Mouse (Mus musculus): Measurements from ENCODE around the gene Acp5. TPM values are rescaled to one million over a fixed set of nuclear protein-coding genes. Genes with fewer than 3 reads are reported as not detected.
A peak's percentile ranks its signal among the peaks of the same experiment; 100 is the strongest.

Acp5 gene
- polyA plus RNA-seq, 1 experiment from 2014 or later = 9.1 TPM

GRCm38 (mm10) chr9:22116740-22117426 lies 18.6 kb downstream of the Acp5 start, which contains the start of gene Elof1:
TSS of gene Elof1 (minus strand) at chr9:22117172.
- Histone ChIP-seq H3K4me2 (replicated peaks; ENCODE audit: low read depth, low read length) (peak within 1 kb of the TSS; percentile 88), H3K4me3 (ENCODE audit: low read depth, low read length) (peak within 1 kb of the TSS; percentile 83), H3K9me3 (ENCODE audit: low read length) (no peaks in the 10 kb centered on the region), H3K4me1 (ENCODE audit: insufficient read depth, low read depth, low read length) (peaks cover 7% of the 10 kb centered on the region; the same call in 1 of the 2 replicates), H3K27ac (ENCODE audit: low read length) (peak within 1 kb of the TSS; percentile 63), H3K27me3 (replicated peaks; ENCODE audit: insufficient read depth, low read length) (no peaks in the 10 kb centered on the region), H3K9ac (replicated peaks; ENCODE audit: low read depth) (peak within 1 kb of the TSS; percentile 92), H3K36me3 (ENCODE audit: insufficient read depth, low read length) (peaks cover 19% of the 10 kb centered on the region; the same call in 1 of the 2 replicates)
- DNase-seq (ENCODE audit: low spot score) (peak; percentile 98), ATAC-seq (peak; percentile 97)
- WGBS = under 1% methylated on average over 52 of the region's 52 CpGs
- TF ChIP-seq CTCF (IDR thresholded peaks at IDR 0.05) (no peak), EP300 (IDR thresholded peaks at IDR 0.05) (no peak; the same call in 1 of the 2 replicates)

DNA sequence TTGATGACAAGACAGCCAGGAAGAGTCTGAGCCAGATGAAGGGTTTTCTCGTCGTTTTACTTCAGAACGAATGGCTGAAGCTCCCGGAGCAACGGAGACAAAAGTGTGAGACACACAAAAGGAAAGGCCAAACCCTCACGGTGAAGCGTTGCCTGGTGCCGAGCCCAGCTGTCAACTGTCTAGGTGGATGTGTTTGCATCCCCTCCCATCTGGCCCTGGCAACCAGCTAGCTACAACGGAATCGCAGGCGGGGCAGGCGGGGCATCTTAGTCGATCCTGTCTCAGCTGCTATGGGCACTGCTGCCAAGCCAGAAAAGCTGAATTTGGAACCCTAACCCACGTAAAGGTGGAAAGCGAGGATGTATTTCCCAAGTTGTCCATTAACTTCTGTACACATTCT lies 19.4 kb downstream of the Acp5 start:
- Histone ChIP-seq H3K4me1 (ENCODE audit: insufficient read depth, low read depth, low read length) (peaks cover 7% of the 10 kb centered on the region; the same call in 1 of the 2 replicates), H3K27ac (ENCODE audit: low read length) (no peak overlapping the region), H3K9me3 (ENCODE audit: low read length) (no peaks in the 10 kb centered on the region), H3K27me3 (replicated peaks; ENCODE audit: insufficient read depth, low read length) (no peaks in the 10 kb centered on the region), H3K4me3 (ENCODE audit: low read depth, low read length) (peak overlapping the region; percentile 83), H3K36me3 (ENCODE audit: insufficient read depth, low read length) (peaks cover 20% of the 10 kb centered on the region), H3K9ac (replicated peaks; ENCODE audit: low read depth) (peak overlapping the region; percentile 92), H3K4me2 (replicated peaks; ENCODE audit: low read depth, low read length) (peak overlapping the region; percentile 88)
- no peak for DNase-seq (ENCODE audit: low spot score)
- no peak for TF ChIP-seq CTCF (IDR thresholded peaks at IDR 0.05)
- no peak for TF ChIP-seq EP300 (IDR thresholded peaks at IDR 0.05)
- WGBS = 18% methylated on average over 15 of the region's 15 CpGs
- ATAC-seq = no peak

DNA sequence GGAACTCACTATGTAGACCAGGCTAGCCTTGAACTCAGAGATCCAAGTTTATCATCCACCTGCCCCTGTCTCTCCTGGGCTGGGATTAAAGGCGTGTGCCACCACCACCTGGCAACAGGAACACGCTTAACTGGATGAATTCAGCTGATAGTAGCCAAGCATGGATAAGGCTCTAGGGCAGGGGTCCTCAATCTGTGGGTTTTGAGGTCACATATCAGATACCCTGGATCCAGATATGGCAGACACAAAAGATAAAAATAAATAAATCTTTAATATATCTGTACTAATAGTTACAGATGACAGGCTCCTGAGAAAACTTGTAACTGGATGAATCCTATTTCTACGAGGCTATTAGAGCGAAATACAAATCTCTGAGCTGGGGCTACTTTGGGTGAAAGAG lies 19.9 kb downstream of the Acp5 start:
- DNase-seq (ENCODE audit: low spot score) (no peak), ATAC-seq (no peak)
- H3K36me3 ChIP-seq (ENCODE audit: insufficient read depth, low read length) = peaks cover 20% of the 10 kb centered on the region
- no peaks in the 10 kb centered on the region for H3K9me3 ChIP-seq (ENCODE audit: low read length)
- H3K4me2 ChIP-seq (replicated peaks; ENCODE audit: low read depth, low read length) = 0 out of 2 replicates have a peak overlapping the region, but pooled peaks have one; percentile 88
- TF ChIP-seq EP300 (IDR thresholded peaks at IDR 0.05) = no peak
- no peak for TF ChIP-seq CTCF (IDR thresholded peaks at IDR 0.05)
- H3K4me1 ChIP-seq (ENCODE audit: insufficient read depth, low read depth, low read length) = peaks cover 7% of the 10 kb centered on the region; the same call in 1 of the 2 replicates
- H3K27ac ChIP-seq (ENCODE audit: low read length) = no peak overlapping the region
- no peaks in the 10 kb centered on the region for H3K27me3 ChIP-seq (replicated peaks; ENCODE audit: insufficient read depth, low read length)
- H3K4me3 ChIP-seq (ENCODE audit: low read depth, low read length) = peak overlapping the region; percentile 83; the same call in 1 of the 2 replicates
- WGBS = 90% methylated on average over 4 of the region's 4 CpGs
- H3K9ac ChIP-seq (replicated peaks; ENCODE audit: low read depth) = no peak overlapping the region

- 85% methylated on average over 9 of the region's 9 CpGs for WGBS
- Histone ChIP-seq H3K27me3 (replicated peaks; ENCODE audit: insufficient read depth, low read length) (no peaks in the 10 kb centered on the region), H3K36me3 (ENCODE audit: insufficient read depth, low read length) (peaks cover 13% of the 10 kb centered on the region), H3K9ac (replicated peaks; ENCODE audit: low read depth) (no peak overlapping the region), H3K4me2 (replicated peaks; ENCODE audit: low read depth, low read length) (no peak overlapping the region), H3K4me1 (ENCODE audit: insufficient read depth, low read depth, low read length) (no peaks in the 10 kb centered on the region), H3K27ac (ENCODE audit: low read length) (no peak overlapping the region), H3K4me3 (ENCODE audit: low read depth, low read length) (no peak overlapping the region), H3K9me3 (ENCODE audit: low read length) (no peaks in the 10 kb centered on the region)
- ATAC-seq = no peak
- TF ChIP-seq CTCF (IDR thresholded peaks at IDR 0.05) (no peak), EP300 (IDR thresholded peaks at IDR 0.05) (no peak)
- DNase-seq (ENCODE audit: low spot score) = no peak
Observed at GRCm38 (mm10) chr9:22108194-22108593, 27.3 kb downstream of the Acp5 start.

GRCm38 (mm10) chr9:22099922-22100321 lies 35.6 kb downstream of the Acp5 start:
- no peak overlapping the region for H3K4me2 ChIP-seq (replicated peaks; ENCODE audit: low read depth, low read length)

DNA sequence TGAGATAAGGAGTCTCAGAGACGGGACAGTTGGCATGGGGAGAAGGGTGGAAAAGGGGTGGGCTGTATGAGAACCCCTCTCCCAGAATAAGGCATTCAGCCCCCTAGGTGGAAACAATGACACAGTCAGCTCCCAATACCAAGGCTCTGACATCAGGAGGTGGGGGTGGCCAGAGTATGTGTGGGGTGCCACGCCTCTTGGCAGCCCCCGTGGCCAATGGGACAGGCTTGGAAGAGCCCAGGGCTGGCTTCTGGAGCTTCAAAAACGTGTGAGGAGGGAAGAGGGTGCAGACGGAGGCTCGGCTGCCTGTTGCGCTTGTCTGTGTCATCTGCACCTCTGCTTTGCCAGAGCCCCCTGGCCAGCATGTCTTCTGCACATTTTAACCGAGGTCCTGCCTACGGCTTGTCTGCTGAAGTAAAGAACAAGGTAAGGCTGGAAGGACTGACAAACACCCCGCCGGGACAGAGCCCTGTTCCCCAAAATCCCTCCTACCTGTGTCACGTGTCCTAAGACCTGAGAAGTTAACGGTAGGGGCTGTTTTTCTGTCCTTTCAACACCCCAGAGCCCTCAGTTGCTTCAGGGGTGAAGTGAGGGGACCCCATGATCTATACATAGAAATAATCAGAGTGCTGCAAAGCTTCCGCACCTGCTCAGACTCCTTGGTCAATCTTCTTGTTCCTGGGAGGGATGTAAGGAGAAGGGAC lies 36.4 kb downstream of the Acp5 start, which contains the start of gene Cnn1:
TSS of gene Cnn1 (plus strand) at position 224 of the 704 bp plus-strand sequence.
- Histone ChIP-seq H3K36me3 (ENCODE audit: insufficient read depth, low read length) (no peaks in the 10 kb centered on the region), H3K27me3 (replicated peaks; ENCODE audit: insufficient read depth, low read length) (peaks cover 16% of the 10 kb centered on the region), H3K9me3 (ENCODE audit: low read length) (no peaks in the 10 kb centered on the region), H3K4me1 (ENCODE audit: insufficient read depth, low read depth, low read length) (peaks cover 3% of the 10 kb centered on the region; the same call in 1 of the 2 replicates), H3K4me3 (ENCODE audit: low read depth, low read length) (no peak within 1 kb of the TSS), H3K9ac (replicated peaks; ENCODE audit: low read depth) (no peak within 1 kb of the TSS), H3K27ac (ENCODE audit: low read length) (no peak within 1 kb of the TSS), H3K4me2 (replicated peaks; ENCODE audit: low read depth, low read length) (no peak within 1 kb of the TSS)
- TF ChIP-seq EP300 (IDR thresholded peaks at IDR 0.05) = no peak
- TF ChIP-seq CTCF (IDR thresholded peaks at IDR 0.05) = no peak
- DNase-seq (ENCODE audit: low spot score) (peak; percentile 29), ATAC-seq (peak; percentile 58)
- WGBS = 5% methylated on average over 14 of the region's 14 CpGs

More at GRCm38 (mm10) chr9:22099922-22100321, 35.6 kb downstream of the Acp5 start:
- Histone ChIP-seq H3K9ac (replicated peaks; ENCODE audit: low read depth) (no peak overlapping the region), H3K9me3 (ENCODE audit: low read length) (no peaks in the 10 kb centered on the region), H3K27ac (ENCODE audit: low read length) (no peak overlapping the region), H3K36me3 (ENCODE audit: insufficient read depth, low read length) (no peaks in the 10 kb centered on the region), H3K4me1 (ENCODE audit: insufficient read depth, low read depth, low read length) (peaks cover 3% of the 10 kb centered on the region; the same call in 1 of the 2 replicates), H3K27me3 (replicated peaks; ENCODE audit: insufficient read depth, low read length) (peaks cover 16% of the 10 kb centered on the region), H3K4me3 (ENCODE audit: low read depth, low read length) (no peak overlapping the region)
- ATAC-seq = no peak
- 4% methylated on average over 17 of the region's 18 CpGs for WGBS
- DNase-seq (ENCODE audit: low spot score) = no peak
- TF ChIP-seq EP300 (IDR thresholded peaks at IDR 0.05) (no peak), CTCF (IDR thresholded peaks at IDR 0.05) (no peak)
